Mouse (Mus musculus) spleen, adult 2 months (tissue): ENCODE data around the gene Cecr2.

Experiments used
- CTCF ChIP-seq: fragments of 200-500 bp; IDR thresholded peaks from 2 replicates; pipeline ENCODE4 v1.5.1; 2011; ENCODE audit warnings: mild to moderate bottlenecking, inconsistent platforms; ENCODE audit not compliant: insufficient read depth, insufficient read length, insufficient replicate concordance; ENCODE audit errors: extremely low read depth
- POLR2A ChIP-seq: fragments of 200-500 bp; IDR thresholded peaks from 2 replicates; pipeline ENCODE4 v1.6.1; 2011; ENCODE audit warnings: low read depth, low read length, inconsistent platforms

GRCm38 (mm10) chr6:120798905-120799304 lies 132.7 kb downstream of the Cecr2 start:
- TF ChIP-seq CTCF (no peak), POLR2A (no peak)
